Mouse (Mus musculus): ENCODE results near the gene Dcbld2.

Gene Dcbld2

DNA sequence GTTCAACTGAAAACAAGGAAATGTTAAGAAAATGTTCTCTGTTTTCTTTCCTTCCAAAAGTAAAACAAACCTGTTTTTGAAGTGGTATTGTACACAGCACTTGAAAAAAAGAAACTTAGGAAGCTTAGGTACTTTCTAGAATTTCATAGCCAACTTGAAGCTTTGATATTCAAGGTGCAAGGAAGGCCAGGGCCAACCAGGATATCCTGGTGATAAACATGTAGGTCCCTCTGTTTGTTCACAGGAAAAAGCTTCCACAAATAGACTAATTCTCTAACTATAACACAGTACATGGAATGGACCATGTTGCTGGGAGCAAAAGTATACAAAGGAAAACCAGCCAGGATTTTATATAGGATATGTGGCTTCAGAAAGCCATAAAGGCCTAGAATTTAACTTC is 88.5 kb downstream of the Dcbld2 start:
- DNase-seq: peak; percentile 65

DNA sequence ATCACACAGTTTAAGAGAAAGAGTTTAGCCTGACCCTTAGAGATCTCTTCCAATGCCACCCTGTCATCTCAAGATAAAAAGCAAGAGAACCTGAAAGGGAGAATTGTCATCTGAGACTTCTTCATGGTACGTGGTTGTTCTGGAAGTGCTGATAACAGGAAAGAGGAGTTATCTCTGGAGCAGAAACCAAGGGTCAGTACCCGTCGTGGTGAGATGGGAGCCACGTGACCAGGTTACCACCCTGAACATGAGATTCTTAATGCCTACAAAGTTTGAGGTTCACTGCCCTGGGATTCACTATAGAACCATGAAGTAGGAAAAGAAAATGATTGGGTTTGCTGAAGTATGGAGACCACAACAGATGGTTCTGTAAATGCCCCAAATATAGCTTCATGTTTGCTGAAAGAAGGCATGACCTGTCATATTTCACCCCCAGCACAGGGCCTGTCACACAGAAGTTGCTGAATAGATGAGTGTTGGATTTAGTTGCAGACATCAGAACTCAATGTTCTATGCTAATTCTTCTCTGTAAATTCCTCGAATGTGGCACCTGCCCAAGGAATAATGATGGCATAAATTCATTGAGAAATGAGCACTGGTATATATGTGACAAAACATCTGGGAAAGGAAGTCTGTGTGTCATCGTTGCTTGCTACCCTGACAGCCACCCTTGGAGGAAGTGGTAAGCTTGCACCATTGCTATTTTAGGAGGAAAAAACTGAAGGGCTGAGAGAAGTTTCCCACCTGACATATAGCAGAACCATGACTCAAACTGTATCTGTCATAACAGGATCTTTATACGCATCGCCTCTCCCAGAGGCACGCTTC is 89.9 kb downstream of the Dcbld2 start:
- peak; percentile 68 for DNase-seq

DNA sequence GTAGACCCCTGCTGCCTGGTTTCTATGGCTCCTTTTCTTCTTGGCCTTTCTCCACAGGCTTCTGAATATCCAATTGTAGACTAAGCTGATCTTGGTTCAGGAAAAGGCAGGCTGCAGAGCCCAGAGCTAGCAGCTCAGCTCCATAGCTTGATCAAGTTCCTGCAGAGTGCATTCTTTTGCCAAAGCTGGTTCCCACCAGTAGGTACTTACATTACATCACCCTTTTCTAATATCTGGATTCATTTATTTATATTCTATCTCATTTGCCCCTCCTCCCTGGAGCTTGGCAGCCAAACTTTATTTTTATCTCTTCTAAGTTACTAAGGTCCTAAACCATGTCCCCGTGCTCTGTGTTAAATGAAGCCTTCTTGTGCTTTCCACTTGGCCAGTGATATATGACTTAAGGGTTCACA is 90.9 kb downstream of the Dcbld2 start:
- no peak for DNase-seq

DNA sequence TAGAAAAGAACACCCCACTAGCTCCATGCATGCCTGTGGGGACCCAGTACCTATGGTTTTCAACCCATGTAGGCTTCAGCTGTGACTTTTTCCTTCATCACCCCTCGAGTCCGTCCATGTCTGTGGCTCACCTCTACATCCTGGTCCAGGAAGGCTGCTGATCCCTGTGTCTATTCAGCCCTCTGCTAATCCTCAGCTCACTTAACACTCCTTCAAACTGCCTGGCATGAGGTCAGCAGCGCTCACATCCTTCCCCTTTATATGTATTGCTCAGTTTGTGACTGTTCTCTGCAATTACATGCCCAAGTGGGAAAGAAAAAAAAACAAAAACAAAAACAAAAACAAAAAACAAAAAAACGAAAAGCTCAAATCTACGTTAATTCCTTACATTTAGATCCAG is 91.4 kb downstream of the Dcbld2 start:
- no peak for DNase-seq

DNA sequence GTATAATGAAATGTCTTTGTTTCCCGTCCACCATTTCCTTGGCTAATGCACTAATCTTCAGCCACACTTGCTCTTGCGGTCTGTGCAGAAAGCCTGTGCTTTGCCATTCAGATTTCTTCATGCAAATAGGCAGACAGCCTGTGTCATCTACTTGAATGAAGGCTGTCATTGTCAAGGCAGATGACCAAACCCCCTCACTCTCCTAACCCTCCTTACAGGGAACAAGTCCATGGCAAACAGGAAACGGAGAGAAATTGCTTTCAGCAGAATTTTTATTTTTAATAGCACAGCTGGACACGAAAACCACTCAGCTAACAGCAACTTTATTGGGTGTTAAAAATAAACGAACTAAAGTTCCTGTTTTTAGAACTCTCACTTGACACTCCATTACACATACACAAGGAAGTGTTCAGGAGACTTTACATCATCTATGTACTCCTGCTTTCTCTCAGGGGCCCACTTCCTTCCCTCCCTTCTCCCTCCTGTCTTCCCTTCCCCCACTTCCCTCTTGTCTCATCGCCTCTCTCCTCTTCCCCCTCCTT is 93.6 kb downstream of the Dcbld2 start:
- peak; percentile 63 for DNase-seq

DNA sequence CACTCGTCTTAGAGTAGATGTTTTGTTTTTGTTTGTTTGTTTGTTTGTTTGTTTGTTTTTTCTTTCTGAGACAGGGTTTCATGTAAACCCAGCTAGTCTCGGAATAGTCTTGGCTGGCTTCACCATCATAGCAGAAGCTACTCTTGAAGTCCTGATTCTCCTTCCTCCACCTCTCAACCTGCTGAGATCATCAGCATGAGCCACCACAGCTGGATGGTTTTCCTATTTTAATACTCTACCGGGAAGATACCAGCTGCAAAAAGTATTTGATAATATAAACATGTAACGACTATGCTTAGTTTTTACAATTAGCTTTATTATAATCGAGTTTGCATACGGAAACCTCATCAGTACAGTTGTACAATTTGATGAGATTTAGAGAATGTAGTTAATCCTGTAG is 94.3 kb downstream of the Dcbld2 start:
- DNase-seq: no peak

DNA sequence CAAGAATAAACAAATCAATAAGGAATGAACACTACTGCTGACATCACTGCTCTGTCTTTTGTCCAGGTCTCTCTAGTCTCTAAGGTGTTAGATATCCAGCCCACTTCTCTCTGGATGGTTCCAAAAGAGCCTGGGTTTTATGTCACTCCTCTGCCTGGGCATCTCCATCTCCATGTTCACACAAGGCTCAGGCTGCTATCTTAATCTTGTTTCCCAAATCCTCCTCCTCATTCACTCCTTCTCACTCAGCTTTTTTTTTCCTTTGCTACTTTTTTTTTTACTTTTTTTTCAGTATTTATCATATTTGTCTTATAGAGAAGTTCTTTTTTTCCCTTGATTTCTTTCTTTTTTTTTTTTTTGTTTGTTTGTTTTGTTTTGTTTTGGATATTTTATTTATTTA is 96.7 kb downstream of the Dcbld2 start:
- DNase-seq: no peak

DNA sequence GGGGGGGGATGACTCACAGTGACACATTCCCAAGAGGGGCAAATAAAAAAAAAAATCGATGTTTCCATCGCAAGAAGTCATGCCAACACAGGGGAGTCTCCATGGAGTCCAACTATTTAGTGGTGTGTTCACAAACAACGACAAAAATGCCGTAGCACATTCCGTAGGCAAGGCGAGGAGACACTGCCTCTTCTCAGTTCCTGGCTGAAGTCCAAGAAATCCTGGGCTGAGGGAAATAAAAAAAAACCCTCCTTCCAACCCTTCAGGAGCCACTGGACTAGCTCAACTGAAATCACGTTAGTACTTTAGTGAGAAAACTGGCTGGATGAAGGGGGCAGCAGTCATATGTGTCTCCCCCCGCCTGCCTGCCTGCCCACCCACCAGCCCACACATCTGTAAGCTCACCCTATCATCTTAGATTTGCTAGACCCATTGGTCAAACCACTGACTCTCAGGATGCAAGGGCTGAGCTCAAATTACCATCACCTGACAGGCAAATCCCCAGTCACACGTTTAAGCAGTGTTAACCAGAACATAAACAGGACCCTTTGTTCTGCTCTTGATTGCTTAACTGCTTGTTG is 104.0 kb downstream of the Dcbld2 start:
- peak; percentile 75 for DNase-seq

DNA sequence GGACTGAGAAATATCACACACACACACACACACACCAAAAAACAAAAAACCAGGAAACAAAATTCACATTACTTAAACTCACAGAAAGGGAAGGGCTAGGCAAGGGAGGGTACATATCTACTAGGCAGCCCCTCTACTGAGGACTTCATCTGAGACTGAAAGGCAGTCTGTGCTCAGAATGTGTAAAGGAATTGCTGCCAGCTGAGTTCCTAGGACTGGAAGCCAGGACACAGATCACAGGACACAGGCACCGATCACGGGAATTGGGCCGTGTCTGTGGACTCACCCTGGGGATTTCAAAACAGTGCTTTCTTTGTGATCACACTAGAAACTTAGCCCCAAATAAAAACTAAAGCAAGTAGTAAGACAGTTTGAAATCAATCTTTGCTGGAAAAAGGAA is 104.6 kb downstream of the Dcbld2 start:
- DNase-seq: peak; percentile 53

DNA sequence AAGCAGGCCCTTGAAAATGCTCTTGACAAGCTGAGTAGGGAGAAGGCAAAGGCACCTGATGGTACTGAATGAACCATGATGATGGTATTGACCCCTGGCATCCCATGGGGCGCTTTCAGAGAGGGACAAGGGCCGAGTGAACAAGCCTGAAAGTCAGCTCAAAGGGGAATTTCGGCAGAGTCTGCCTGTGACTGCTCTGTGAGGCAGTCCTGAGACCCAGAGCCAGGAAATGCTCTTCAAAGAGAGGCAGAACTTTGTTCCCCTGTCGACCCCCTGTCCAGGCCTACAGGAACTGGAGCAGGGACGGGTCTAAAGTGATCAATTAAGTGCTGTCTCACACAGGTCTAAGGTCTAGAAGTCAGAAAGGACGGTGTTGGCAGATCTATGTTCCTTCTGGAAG is 105.5 kb downstream of the Dcbld2 start:
- DNase-seq: no peak

DNA sequence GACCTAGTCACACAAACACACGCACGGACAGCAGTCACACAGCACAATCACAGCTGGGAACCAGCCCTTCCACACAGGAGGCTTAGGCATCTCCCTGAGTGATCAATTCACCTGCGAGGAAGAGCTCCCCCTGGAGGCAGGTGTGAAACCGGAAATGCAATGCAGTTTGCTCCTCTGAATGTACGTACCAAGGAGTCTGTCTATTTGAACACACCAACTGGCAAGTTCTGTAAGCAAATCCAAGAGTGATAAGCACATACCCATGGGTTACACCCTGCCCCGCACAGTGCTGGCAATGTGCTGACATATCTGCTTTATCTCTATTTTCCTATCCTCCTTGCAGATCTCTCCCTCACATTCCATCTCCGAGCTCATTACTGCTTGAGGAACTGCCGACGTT is 106.3 kb downstream of the Dcbld2 start:
- peak; percentile 80 for DNase-seq

DNA sequence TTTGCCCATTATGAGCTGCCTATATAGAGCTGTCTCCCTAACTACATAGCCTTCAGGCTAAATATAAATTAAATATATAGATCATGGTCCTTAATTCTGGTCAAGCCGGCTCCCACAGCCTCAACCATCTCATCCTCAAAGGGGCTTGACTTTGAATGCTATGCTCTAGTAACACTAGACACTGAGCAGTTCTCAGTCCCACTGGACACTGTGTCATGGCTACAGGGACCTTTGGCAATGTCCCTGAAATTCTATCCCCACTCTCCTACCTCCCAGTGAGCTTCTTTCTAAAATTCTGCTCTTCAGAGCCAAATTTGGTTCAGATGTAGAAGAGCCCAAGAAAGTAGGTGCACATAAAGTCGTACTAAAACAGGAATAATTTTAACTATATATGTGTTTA is 107.9 kb downstream of the Dcbld2 start:
- no peak for DNase-seq

DNA sequence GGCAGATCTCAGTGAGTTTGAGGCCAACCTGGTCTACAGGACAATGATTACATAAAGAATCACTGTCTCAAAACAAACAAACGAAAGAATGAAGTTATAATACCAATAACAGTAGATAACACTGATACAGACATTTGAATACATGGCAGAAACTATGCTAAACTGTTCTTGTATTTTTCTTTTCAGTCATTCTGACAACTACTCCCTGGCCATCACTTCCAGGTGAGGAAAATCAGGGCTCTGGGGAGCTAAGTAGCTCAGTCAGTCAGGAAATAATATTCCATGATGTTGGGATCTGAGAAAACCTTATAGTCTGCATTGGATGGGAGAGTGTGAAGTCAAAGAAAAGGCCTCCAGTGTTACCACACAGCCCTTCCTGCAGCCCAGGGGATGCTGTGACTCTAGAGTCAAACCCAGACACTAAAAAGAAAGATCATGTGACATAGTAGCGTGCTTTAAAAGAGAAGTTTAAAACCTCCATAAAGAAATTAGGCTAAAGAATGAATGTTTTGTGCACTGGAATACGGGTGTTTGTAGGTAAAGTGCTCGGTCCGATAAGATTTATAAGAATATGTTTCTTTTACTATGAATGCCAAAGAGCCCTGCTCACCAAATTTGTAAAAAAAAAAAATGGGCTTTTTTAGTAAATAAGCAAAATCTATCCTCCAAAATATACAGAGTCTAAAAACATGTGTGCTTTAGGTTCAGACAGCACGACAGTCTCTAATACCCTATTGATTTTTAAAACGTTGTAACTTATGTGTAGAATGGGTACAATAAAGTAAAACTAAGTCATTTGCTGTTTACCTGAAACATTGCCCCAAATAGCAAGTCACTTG is 108.9 kb downstream of the Dcbld2 start:
- no peak for DNase-seq
